Mouse (Mus musculus): Measurements from ENCODE around the gene Ntng2.

DNA sequence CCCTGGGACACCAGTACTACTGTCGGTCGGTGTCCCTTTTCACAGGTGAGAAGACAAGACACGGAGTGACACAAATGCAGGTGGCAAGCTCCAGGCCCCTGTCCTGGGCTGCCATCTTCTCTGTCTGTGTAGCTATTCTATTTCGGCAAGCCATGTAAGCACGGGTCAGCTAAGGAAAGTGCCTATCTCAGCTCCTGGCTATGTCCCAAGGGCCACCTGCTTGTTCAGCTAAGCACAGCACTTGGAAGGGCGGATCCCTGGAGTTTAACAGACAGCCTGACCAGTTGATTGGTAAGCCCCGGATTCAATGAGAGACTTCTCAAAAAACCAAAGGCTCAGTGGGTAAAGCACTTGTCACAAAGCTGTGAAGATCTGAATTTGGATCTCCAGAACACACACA, 62.4 kb downstream of the Ntng2 start:
- TF ChIP-seq GATA1 (IDR thresholded peaks at IDR 0.05; ENCODE audit: borderline replicate concordance, low read length): no peak
- TF ChIP-seq FLI1 (IDR thresholded peaks at IDR 0.05; ENCODE audit: low read length): no peak
